Mouse (Mus musculus): ENCODE measurements at regions not wholly inside any gene's neighbourhood (a gene's known extent, or its start where the extent isn't known, plus 50 kb on each side); places are given as distances from the start of the nearest gene placed in this dataset.

- Histone ChIP-seq H3K4me1 (peaks cover under 1% of the 10 kb centered on the region), H3K27me3 (ENCODE audit: poor library complexity, severe bottlenecking) (peaks cover 27% of the 10 kb centered on the region), H3K36me3 (replicated peaks) (no peaks in the 10 kb centered on the region), H3K27ac (no peak overlapping the region), H3K9me3 (no peaks in the 10 kb centered on the region), H3K4me3 (no peak overlapping the region)
- DNase-seq (ENCODE audit: extremely low spot score, low spot score) = no peak
- 82% methylated on average over 5 of the region's 5 CpGs for WGBS
Measured at GRCm38 (mm10) chr2:74959936-74960335, 134.3 kb downstream of the Mtx2 start.

- Histone ChIP-seq H3K4me3 (no peak overlapping the region), H3K36me3 (replicated peaks) (no peaks in the 10 kb centered on the region), H3K4me1 (peaks cover 9% of the 10 kb centered on the region), H3K27ac (no peak overlapping the region), H3K9me3 (no peaks in the 10 kb centered on the region), H3K27me3 (ENCODE audit: poor library complexity, severe bottlenecking) (peaks cover 51% of the 10 kb centered on the region)
- 94% methylated on average over 6 of the region's 6 CpGs for WGBS
- DNase-seq (ENCODE audit: extremely low spot score, low spot score) = no peak
Measured at GRCm38 (mm10) chr2:74962416-74962815, 136.8 kb downstream of the Mtx2 start.

GRCm38 (mm10) chr2:74964360-74964759, 138.8 kb downstream of the Mtx2 start:
- Histone ChIP-seq H3K27me3 (ENCODE audit: poor library complexity, severe bottlenecking) (peaks cover 56% of the 10 kb centered on the region), H3K36me3 (replicated peaks) (no peaks in the 10 kb centered on the region), H3K27ac (no peak overlapping the region), H3K4me3 (no peak overlapping the region), H3K9me3 (no peaks in the 10 kb centered on the region), H3K4me1 (peaks cover 9% of the 10 kb centered on the region)
- 1% methylated on average over 6 of the region's 6 CpGs for WGBS
- DNase-seq (ENCODE audit: extremely low spot score, low spot score) = peak; percentile 83

GRCm38 (mm10) chr2:74964980-74965379, 139.4 kb downstream of the Mtx2 start:
- Histone ChIP-seq H3K36me3 (replicated peaks) (no peaks in the 10 kb centered on the region), H3K4me3 (no peak overlapping the region), H3K27ac (no peak overlapping the region), H3K27me3 (ENCODE audit: poor library complexity, severe bottlenecking) (peaks cover 56% of the 10 kb centered on the region), H3K9me3 (no peaks in the 10 kb centered on the region), H3K4me1 (peaks cover 9% of the 10 kb centered on the region)
- no peak for DNase-seq (ENCODE audit: extremely low spot score, low spot score)
- 52% methylated on average over 3 of the region's 3 CpGs for WGBS

GRCm38 (mm10) chr2:74965384-74966060, 139.9 kb downstream of the Mtx2 start:
- WGBS = 35% methylated on average over 18 of the region's 18 CpGs
- Histone ChIP-seq H3K27ac (0 out of 2 replicates have a peak overlapping the region, but pooled peaks have one; percentile 37), H3K36me3 (replicated peaks) (no peaks in the 10 kb centered on the region), H3K27me3 (ENCODE audit: poor library complexity, severe bottlenecking) (peaks cover 56% of the 10 kb centered on the region), H3K4me1 (peaks cover 11% of the 10 kb centered on the region), H3K4me3 (peak overlapping the region; percentile 23), H3K9me3 (no peaks in the 10 kb centered on the region)
- peak; percentile 28 for DNase-seq (ENCODE audit: extremely low spot score, low spot score)

- no peak for DNase-seq (ENCODE audit: extremely low spot score, low spot score)
- Histone ChIP-seq H3K27ac (no peak overlapping the region), H3K36me3 (replicated peaks) (no peaks in the 10 kb centered on the region), H3K4me3 (no peak overlapping the region), H3K9me3 (no peaks in the 10 kb centered on the region), H3K27me3 (ENCODE audit: poor library complexity, severe bottlenecking) (peaks cover 21% of the 10 kb centered on the region), H3K4me1 (peaks cover 10% of the 10 kb centered on the region)
- WGBS = 54% methylated on average over 14 of the region's 14 CpGs
Measured at GRCm38 (mm10) chr2:74970611-74971265, 145.1 kb downstream of the Mtx2 start.

GRCm38 (mm10) chr2:74973386-74973785, 147.8 kb downstream of the Mtx2 start:
- H3K4me1 ChIP-seq = peaks cover 10% of the 10 kb centered on the region
- H3K9me3 ChIP-seq = no peaks in the 10 kb centered on the region
- DNase-seq (ENCODE audit: extremely low spot score, low spot score) = no peak
- 87% methylated on average over 6 of the region's 6 CpGs for WGBS
- H3K36me3 ChIP-seq (replicated peaks) = no peaks in the 10 kb centered on the region
- H3K27ac ChIP-seq = no peak overlapping the region
- no peaks in the 10 kb centered on the region for H3K27me3 ChIP-seq (ENCODE audit: poor library complexity, severe bottlenecking)
- H3K4me3 ChIP-seq = no peak overlapping the region

- WGBS = 74% methylated on average over 16 of the region's 16 CpGs
- DNase-seq (ENCODE audit: extremely low spot score, low spot score) = no peak
- peaks cover 10% of the 10 kb centered on the region for H3K4me1 ChIP-seq
- no peaks in the 10 kb centered on the region for H3K9me3 ChIP-seq
- H3K27ac ChIP-seq = no peak overlapping the region
- no peak overlapping the region for H3K4me3 ChIP-seq
- no peaks in the 10 kb centered on the region for H3K27me3 ChIP-seq (ENCODE audit: poor library complexity, severe bottlenecking)
- no peaks in the 10 kb centered on the region for H3K36me3 ChIP-seq (replicated peaks)
Measured at GRCm38 (mm10) chr2:74974595-74975325, 149.2 kb downstream of the Mtx2 start.

- DNase-seq (ENCODE audit: extremely low spot score, low spot score) = no peak
- Histone ChIP-seq H3K4me1 (no peaks in the 10 kb centered on the region), H3K4me3 (no peak overlapping the region)
Measured at GRCm38 (mm10) chr2:74977348-74977747, 151.7 kb downstream of the Mtx2 start.

GRCm38 (mm10) chr2:74977828-74978227, 152.2 kb downstream of the Mtx2 start:
- H3K4me1 ChIP-seq = no peaks in the 10 kb centered on the region
- no peak overlapping the region for H3K27ac ChIP-seq
- no peak overlapping the region for H3K4me3 ChIP-seq
- no peaks in the 10 kb centered on the region for H3K27me3 ChIP-seq (ENCODE audit: poor library complexity, severe bottlenecking)
- 90% methylated on average over 1 of the region's 1 CpGs for WGBS
- no peaks in the 10 kb centered on the region for H3K9me3 ChIP-seq
- H3K36me3 ChIP-seq (replicated peaks) = no peaks in the 10 kb centered on the region
- DNase-seq (ENCODE audit: extremely low spot score, low spot score) = no peak

More at GRCm38 (mm10) chr2:74977348-74977747, 151.7 kb downstream of the Mtx2 start:
- Histone ChIP-seq H3K9me3 (no peaks in the 10 kb centered on the region), H3K27ac (no peak overlapping the region), H3K27me3 (ENCODE audit: poor library complexity, severe bottlenecking) (no peaks in the 10 kb centered on the region), H3K36me3 (replicated peaks) (no peaks in the 10 kb centered on the region)
- WGBS = 94% methylated on average over 3 of the region's 3 CpGs

- H3K27ac ChIP-seq = no peak overlapping the region
- H3K4me3 ChIP-seq = no peak overlapping the region
- no peaks in the 10 kb centered on the region for H3K27me3 ChIP-seq (ENCODE audit: poor library complexity, severe bottlenecking)
- WGBS = 81% methylated on average over 3 of the region's 3 CpGs
- no peaks in the 10 kb centered on the region for H3K9me3 ChIP-seq
- DNase-seq (ENCODE audit: extremely low spot score, low spot score) = no peak
- H3K36me3 ChIP-seq (replicated peaks) = no peaks in the 10 kb centered on the region
- H3K4me1 ChIP-seq = no peaks in the 10 kb centered on the region
Measured at GRCm38 (mm10) chr2:74981856-74982255, 156.3 kb downstream of the Mtx2 start.

GRCm38 (mm10) chr2:74993802-74994201, 168.2 kb downstream of the Mtx2 start:
- Histone ChIP-seq H3K27ac (no peak overlapping the region), H3K9me3 (no peaks in the 10 kb centered on the region), H3K4me1 (peaks cover 4% of the 10 kb centered on the region; the same call in 1 of the 2 replicates), H3K4me3 (no peak overlapping the region), H3K36me3 (replicated peaks) (no peaks in the 10 kb centered on the region), H3K27me3 (ENCODE audit: poor library complexity, severe bottlenecking) (0 out of 2 replicates have a peak, but pooled peaks cover 3% of the 10 kb centered on the region)
- no peak for DNase-seq (ENCODE audit: extremely low spot score, low spot score)
- WGBS = 85% methylated on average over 3 of the region's 3 CpGs

GRCm38 (mm10) chr2:74994998-74995397, 169.4 kb downstream of the Mtx2 start:
- 28% methylated on average over 2 of the region's 2 CpGs for WGBS
- Histone ChIP-seq H3K27ac (no peak overlapping the region), H3K4me1 (peaks cover 8% of the 10 kb centered on the region), H3K36me3 (replicated peaks) (no peaks in the 10 kb centered on the region), H3K27me3 (ENCODE audit: poor library complexity, severe bottlenecking) (0 out of 2 replicates have a peak, but pooled peaks cover 3% of the 10 kb centered on the region), H3K9me3 (no peaks in the 10 kb centered on the region), H3K4me3 (no peak overlapping the region)
- DNase-seq (ENCODE audit: extremely low spot score, low spot score) = no peak

Data from forebrain, embryonic 10.5 days (tissue).